Mouse (Mus musculus): Measurements from ENCODE around the gene Aldob.

- TF ChIP-seq EP300 (IDR thresholded peaks at IDR 0.05; ENCODE audit: insufficient read depth, low read depth, low read length) (no peak), CTCF (IDR thresholded peaks at IDR 0.05) (no peak)
These were observed 9.7 kb downstream of the Aldob start for GRCm38 (mm10) chr4:49539665-49540064.

Measured in heart, adult 2 months (tissue).